Mouse (Mus musculus) G1E (cell line): ENCODE measurements around the gene Bzw1. TPM values are rescaled to one million over a fixed set of nuclear protein-coding genes. Genes with fewer than 3 reads are reported as not detected.

Experiments used
- ATAC-seq: 2 replicates; pipeline ENCODE4 v1.8.0; 2016; ENCODE audit warnings: mild to moderate bottlenecking; ENCODE audit not compliant: insufficient number of reproducible peaks, poor library complexity, low FRiP score, severe bottlenecking; ENCODE audit errors: extremely low read depth
- DNase-seq: peaks from one replicate; pipeline ENCODE4 v3.0.0; 2012; ENCODE audit warnings: low spot score
- H3K27me3 ChIP-seq: 2 replicates; pipeline ENCODE4 v1.6.1; 2012; ENCODE audit warnings: mild to moderate bottlenecking, low read length, inconsistent platforms; ENCODE audit not compliant: insufficient read depth
- H3K36me3 ChIP-seq: replicated peaks from 2 replicates; pipeline ENCODE3; 2012; ENCODE audit warnings: mild to moderate bottlenecking, inconsistent platforms
- H3K4me1 ChIP-seq: 2 replicates; pipeline ENCODE4 v1.6.1; 2012; ENCODE audit warnings: low read depth, low read length, inconsistent platforms, mixed read lengths; ENCODE audit not compliant: insufficient read depth
- H3K4me3 ChIP-seq: 2 replicates; pipeline ENCODE4 v1.5.1; 2012; ENCODE audit warnings: low read depth, mild to moderate bottlenecking, inconsistent platforms, low read length, moderate library complexity, mixed read lengths
- H3K9me3 ChIP-seq: replicated peaks from 2 replicates; pipeline ENCODE4 v1.6.1; 2012; ENCODE audit warnings: inconsistent platforms
- CTCF ChIP-seq: IDR thresholded peaks from 2 replicates; pipeline ENCODE4 v1.5.1; 2012; ENCODE audit warnings: low read depth, low read length, inconsistent platforms, mixed read lengths
- GATA1 ChIP-seq: IDR thresholded peaks from 2 replicates; pipeline ENCODE4 v1.6.1; 2012; ENCODE audit warnings: borderline replicate concordance, low read length, inconsistent platforms, mixed read lengths
- GATA2 ChIP-seq: IDR thresholded peaks from 2 replicates; pipeline ENCODE4 v1.6.1; 2012; ENCODE audit warnings: low read depth, low read length, inconsistent platforms, borderline replicate concordance
- POLR2AphosphoS5 ChIP-seq: IDR thresholded peaks from 2 replicates; pipeline ENCODE4 v1.6.1; 2012; ENCODE audit warnings: low read depth, low read length, inconsistent platforms; ENCODE audit not compliant: insufficient replicate concordance
- TAL1 ChIP-seq: conservative IDR thresholded peaks from 2 replicates; pipeline ENCODE4 v1.6.1; 2012; ENCODE audit warnings: low read depth, low read length, inconsistent platforms, mixed read lengths
- polyA plus RNA-seq: library from polyadenylated mRNA; stranded (reverse); fragments of >175 nt; gene quantifications from 2 replicates; pipeline ENCODE4 v1.2.3, GENCODE M21; 2012
- total RNA-seq, 2 experiments: library from RNA; stranded (forward) in 1 of 2; stranded (reverse) in 1 of 2; fragments of 200-1000 nt in 1 of 2; fragments of >200 nt in 1 of 2; fragmentation: Nextera tagmentation in 1 of 2; gene quantifications; 2 replicates each; pipeline ENCODE4 v1.2.3; 2014 to 2017

The Bzw1 gene
- total and polyA plus RNA-seq, 3 experiments, result 23.4 to 664 (median 507) TPM

DNA sequence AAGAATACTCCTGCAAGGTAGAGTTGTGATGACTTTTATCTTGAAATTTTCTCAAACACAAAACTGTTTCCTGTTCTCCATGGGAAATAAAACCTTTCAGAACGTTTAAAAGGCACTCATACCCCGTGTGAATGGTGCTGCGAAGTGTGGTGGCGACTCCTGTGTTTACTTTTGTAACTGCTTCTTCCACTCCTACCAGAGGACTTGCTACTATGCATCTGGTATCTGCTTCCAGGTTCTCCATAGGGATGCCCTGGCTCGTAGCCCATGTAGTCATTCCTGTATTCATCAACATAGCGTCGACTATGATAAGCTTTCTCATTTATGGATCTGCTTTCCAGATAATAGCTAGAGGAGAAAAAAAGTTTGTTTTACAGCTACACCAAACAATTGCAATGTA lies 28.3 kb downstream of the Bzw1 start:
- TF ChIP-seq TAL1, result no peak
- no peak for TF ChIP-seq GATA1
- no peak for TF ChIP-seq GATA2
- DNase-seq (no peak), ATAC-seq (no peak)
- peaks cover 62% of the 10 kb centered on the region for H3K36me3 ChIP-seq
- H3K4me1 ChIP-seq, result peaks cover 53% of the 10 kb centered on the region
- H3K4me3 ChIP-seq, result no peak overlapping the region; the same call in 1 of the 2 replicates
- no peaks in the 10 kb centered on the region for H3K9me3 ChIP-seq
- no peaks in the 10 kb centered on the region for H3K27me3 ChIP-seq

DNA sequence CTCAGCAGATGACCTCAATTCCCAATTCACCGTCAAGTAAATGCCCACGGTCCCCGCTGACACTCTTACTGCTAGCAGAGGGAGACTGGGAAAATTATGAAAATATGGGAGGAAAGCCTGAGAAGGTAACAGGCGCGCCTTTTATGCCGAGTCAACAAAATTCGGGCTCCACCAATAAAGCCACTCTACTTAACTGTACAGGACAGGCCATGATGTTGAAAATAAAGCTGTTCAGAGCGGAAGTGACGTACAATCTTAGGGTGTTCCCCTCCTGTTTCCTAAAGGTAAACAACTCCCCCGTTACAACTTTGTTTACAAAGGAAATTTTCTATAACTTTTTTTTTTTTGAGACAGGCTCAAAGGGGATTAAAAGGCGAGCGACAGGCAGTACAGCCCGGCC lies 30.2 kb downstream of the Bzw1 start:
- ATAC-seq (peak; percentile 61), DNase-seq (peak; percentile 84)
- Histone ChIP-seq H3K9me3 (no peaks in the 10 kb centered on the region), H3K27me3 (no peaks in the 10 kb centered on the region), H3K36me3 (peaks cover 50% of the 10 kb centered on the region), H3K4me1 (peaks cover 37% of the 10 kb centered on the region), H3K4me3 (peak overlapping the region; percentile 89)
- TF ChIP-seq POLR2AphosphoS5, result no peak
- TF ChIP-seq TAL1, result no peak
- TF ChIP-seq GATA1, result no peak
- TF ChIP-seq CTCF, result no peak
- TF ChIP-seq GATA2, result no peak

DNA sequence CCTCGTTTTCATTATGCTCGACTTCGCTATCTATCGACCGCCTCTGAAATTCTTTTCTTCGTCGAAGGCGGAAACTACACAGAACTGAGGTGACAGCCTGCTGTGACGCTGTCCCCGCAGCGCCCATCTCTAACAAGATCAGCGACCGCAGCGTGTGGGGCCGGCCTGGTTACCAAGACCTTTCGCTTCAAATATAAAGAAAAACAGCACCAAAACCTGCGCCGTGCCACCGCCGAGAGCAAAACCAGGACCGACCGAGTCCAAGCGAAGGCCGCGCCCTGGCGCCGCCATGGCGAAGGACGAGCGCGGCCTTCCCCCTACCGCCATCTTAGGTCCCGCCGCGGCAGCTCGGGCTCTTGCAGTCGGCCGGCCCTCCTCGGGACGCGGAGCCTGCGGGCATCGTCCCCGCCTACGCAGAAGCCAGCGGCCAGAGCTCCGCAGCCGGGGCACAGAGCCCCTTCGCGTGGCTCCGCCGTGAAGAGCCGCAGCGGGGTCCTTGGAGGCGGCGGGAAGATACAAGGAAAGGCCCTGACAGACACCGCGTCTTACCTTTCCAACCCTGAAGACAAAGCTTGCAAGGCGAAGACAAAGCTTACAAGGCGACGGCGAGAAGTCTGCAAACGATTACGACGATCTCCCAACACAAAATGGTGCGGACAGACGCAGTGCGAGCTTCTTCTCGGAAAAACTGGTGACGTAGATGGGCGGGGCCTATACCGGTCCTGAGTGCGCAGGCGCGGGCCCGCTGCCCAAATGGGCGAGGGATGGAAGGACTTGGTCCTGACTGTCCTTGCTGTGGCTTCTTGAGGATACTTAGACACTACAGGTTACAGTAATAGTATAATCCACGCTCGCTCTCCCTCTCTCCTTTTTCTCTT lies 30.9 kb downstream of the Bzw1 start, which contains the start of gene Clk1:
Clk1 (minus strand) TSS at position 696 of the 878 bp plus-strand sequence.
- H3K36me3 ChIP-seq, result peaks cover 47% of the 10 kb centered on the region
- no peaks in the 10 kb centered on the region for H3K9me3 ChIP-seq
- peaks cover 31% of the 10 kb centered on the region for H3K4me1 ChIP-seq
- no peaks in the 10 kb centered on the region for H3K27me3 ChIP-seq
- peak; percentile 71 for ATAC-seq
- H3K4me3 ChIP-seq, result peak within 1 kb of the TSS; percentile 89
- TF ChIP-seq POLR2AphosphoS5 (peak; percentile 95), CTCF (no peak)
- peak; percentile 95 for DNase-seq

DNA sequence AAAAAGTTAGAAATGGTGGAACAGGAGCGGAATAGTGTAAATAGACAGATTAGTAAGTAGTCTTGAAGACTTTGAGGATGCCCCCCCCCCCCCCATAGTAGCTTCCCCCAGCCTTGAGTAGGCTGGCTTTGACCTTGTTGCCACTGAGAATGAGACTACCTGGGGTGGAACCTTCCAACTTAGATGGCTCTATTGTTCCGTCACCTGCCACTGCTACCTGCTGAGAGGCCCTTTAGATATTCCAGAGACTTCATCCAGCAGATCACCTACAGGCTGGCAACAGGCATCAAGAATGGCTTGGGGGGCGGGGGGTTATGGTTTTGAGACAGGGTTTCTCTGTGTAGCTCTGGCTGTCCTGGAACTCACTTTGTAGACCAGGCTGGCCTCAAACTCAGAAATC lies 31.9 kb downstream of the Bzw1 start:
- H3K4me3 ChIP-seq, result no peak overlapping the region
- no peak for DNase-seq
- no peaks in the 10 kb centered on the region for H3K27me3 ChIP-seq
- ATAC-seq, result no peak
- peaks cover 25% of the 10 kb centered on the region for H3K4me1 ChIP-seq
- H3K36me3 ChIP-seq, result peaks cover 47% of the 10 kb centered on the region
- H3K9me3 ChIP-seq, result no peaks in the 10 kb centered on the region
- no peak for TF ChIP-seq TAL1
- TF ChIP-seq GATA2, result no peak
- no peak for TF ChIP-seq CTCF

DNA sequence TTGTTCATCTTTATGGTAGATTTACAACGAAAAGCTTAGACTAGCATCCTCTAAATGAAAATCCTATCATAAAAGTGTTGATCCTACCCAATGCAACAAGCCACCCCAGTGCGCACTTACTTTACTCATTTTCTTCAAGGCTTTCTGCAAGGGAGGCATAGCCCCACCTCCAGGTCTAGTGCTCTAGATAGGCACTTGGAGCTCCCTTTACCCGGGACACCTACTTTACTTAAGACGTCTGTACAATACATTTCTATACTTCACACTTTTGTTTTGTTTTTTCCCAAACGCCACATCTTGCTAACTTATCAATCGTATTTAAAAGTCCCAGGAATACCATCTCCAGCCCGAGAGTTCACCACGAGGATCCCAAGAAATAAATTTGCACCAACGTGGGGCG lies 52.0 kb downstream of the Bzw1 start:
- H3K4me1 ChIP-seq, result peaks cover 33% of the 10 kb centered on the region
- peaks cover 6% of the 10 kb centered on the region; the same call in 1 of the 2 replicates for H3K27me3 ChIP-seq
- no peak for TF ChIP-seq CTCF
- TF ChIP-seq TAL1, result no peak
- no peak for TF ChIP-seq POLR2AphosphoS5
- no peak for TF ChIP-seq GATA2
- TF ChIP-seq GATA1, result no peak
- H3K36me3 ChIP-seq, result peaks cover 61% of the 10 kb centered on the region
- DNase-seq (peak; percentile 23), ATAC-seq (no peak)
- H3K9me3 ChIP-seq, result no peaks in the 10 kb centered on the region
- H3K4me3 ChIP-seq, result peak overlapping the region; percentile 76

DNA sequence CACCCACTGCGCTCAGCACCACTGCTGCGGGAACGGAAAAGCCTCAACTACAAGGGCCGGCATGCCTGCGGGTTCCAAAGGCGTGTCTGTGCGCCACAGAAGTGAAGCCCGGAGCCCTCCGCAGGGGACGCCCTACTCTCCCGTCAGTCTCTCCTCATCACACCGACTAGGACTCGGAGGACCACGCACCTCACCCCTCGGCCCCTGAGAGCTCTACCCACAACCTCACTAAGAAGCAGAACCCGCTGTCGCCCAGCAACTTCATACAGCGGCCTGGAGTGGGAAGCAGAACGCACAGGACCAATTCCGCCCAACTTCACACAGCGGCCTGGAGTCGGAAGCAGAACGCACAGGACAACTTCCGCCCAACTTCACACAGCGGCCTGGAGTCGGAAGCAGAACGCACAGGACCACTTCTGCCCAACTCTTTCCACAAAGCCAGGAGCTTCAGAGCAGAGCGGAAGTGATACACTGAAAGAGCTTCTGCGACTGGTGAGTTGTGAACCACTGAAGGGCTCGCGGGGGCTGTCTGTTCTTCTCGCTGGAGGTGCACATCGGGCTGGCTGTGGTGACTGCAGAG lies 52.5 kb downstream of the Bzw1 start, which contains the start of the genes Nif3l1 and Ppil3:
Nif3l1 (plus strand) TSS at position 9 of the 580 bp plus-strand sequence.
Ppil3 (minus strand) TSS at position 344 of the 580 bp plus-strand sequence.
- peaks cover 58% of the 10 kb centered on the region for H3K36me3 ChIP-seq
- peaks cover 6% of the 10 kb centered on the region; the same call in 1 of the 2 replicates for H3K27me3 ChIP-seq
- no peaks in the 10 kb centered on the region for H3K9me3 ChIP-seq
- ATAC-seq, result peak; percentile 93
- H3K4me1 ChIP-seq, result peaks cover 33% of the 10 kb centered on the region
- TF ChIP-seq CTCF (no peak), GATA2 (no peak), GATA1 (no peak), POLR2AphosphoS5 (no peak), TAL1 (no peak)
- DNase-seq, result peak; percentile 56
- peak within 1 kb of the TSS; percentile 76 for H3K4me3 ChIP-seq
